Mouse (Mus musculus) kidney, postnatal 10 days (tissue): ENCODE results near the gene Rbfox1.

Source experiments
- DNase-seq: peaks from one replicate; pipeline ENCODE4 v3.0.0; 2021; ENCODE audit warnings: mixed read lengths

Gene Rbfox1

DNA sequence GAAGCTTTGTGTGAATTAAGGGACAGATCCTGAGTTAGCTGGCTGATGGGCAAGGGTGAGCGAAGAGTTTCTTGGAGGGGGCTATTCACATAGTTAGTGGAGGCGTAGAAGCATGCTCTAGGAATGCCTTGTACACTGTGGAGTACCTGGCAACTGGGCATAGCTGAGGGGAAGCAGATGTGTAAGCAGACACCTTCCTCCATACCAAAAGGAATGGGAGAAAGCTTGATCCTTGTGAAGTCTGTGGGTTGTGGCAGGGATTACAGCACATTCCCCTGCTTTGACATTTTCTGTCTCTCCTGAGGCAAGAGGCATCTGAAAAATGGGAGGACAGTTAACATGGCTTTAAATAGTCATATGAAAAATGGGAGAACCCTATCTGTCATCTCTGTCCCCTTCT, 347.8 kb downstream of the Rbfox1 start:
- no peak for DNase-seq

DNA sequence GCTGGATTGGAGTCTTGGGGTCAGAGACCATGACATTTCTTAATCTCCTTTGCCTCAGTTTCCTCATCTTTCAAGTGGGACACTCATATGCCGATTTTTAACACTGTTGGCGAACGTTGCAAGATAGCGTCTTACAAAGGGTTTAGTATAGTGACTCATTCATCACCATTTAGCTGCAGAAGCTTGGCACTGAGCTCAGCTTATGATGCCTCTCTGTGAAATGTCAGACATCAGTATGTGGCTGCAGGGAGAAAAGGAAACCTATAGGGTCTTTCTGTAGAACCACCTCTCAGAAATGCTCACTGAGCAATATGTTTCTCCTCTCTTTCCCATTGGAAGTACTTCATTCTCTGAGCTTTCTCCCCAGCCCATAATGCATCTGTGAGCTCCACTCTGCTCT, 356.2 kb downstream of the Rbfox1 start:
- DNase-seq = no peak

DNA sequence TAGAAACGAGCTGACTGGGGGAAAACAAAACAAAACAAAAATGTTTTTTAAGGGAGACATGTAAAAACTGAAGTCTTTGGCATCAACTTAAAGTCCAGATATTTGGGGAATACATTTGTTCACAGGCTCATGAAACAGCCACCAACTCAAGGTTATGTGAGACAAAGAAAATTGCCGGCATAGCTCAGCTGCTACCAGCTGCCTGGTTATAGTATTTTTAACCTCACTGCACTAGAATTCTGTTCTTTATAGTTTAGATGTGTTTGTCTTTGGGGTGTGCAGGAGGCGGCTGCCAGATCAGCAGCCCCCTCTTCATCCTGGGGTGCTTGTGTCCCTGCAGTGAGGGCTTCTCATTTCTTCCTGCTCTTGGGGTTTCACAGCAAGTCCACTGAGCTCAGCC, 357.3 kb downstream of the Rbfox1 start:
- DNase-seq = no peak

DNA sequence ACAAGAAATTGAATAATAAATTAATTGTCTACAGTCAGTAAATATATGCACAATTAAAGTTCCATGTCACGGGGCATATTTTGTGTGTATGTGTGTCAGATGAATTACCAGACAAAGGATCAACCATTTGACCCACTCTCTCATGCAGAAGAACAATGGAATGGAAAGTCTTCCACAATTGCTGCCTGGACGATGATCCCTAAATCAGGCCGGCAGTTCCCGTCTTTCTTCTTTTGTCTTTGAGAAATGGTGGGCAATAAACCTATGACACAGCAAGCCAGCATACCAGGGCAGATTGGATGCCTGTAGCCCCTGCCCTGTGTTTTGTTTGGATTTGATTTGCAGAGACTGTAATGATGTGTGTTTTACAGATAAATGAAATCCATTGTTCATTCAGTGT, 362.4 kb downstream of the Rbfox1 start:
- no peak for DNase-seq

DNA sequence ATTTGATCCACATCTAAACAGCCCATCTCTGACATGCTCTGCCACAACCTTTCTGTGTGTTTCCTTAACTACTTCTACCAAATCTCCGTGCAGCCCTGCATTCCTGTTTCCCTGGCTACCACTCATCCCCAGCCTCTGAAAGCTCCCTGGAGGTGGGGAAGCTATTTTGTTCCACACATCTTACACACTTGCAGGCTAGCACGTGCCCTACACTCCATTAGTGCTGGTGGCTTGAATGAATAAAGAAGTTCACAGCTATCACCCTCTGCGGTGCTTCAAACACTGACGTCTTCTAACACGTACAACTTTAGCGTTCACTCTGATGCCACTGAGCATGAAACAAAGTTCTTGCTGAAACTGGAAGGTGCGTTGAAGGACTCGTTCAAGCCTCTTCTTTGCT, 379.4 kb downstream of the Rbfox1 start:
- no peak for DNase-seq

DNA sequence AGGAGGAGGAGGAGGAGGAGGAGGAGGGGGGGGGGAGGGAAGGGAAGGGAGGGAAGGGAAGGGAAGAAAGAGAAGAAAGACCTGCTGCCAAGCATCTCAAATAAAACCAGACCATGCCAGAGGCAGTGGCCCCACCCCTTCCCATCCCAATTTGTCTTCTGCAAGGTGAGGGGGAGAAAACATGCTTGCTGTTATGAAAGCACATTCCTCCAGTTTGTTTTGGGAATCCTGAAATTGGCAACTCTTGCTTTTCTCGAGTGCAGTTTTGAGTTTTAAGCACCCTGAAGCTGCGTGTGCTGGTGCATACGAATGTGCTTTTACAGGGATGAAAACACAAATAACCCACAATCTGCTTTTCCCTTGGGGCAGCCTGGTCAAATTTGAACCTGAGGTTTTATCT, 380.5 kb downstream of the Rbfox1 start:
- no peak for DNase-seq

DNA sequence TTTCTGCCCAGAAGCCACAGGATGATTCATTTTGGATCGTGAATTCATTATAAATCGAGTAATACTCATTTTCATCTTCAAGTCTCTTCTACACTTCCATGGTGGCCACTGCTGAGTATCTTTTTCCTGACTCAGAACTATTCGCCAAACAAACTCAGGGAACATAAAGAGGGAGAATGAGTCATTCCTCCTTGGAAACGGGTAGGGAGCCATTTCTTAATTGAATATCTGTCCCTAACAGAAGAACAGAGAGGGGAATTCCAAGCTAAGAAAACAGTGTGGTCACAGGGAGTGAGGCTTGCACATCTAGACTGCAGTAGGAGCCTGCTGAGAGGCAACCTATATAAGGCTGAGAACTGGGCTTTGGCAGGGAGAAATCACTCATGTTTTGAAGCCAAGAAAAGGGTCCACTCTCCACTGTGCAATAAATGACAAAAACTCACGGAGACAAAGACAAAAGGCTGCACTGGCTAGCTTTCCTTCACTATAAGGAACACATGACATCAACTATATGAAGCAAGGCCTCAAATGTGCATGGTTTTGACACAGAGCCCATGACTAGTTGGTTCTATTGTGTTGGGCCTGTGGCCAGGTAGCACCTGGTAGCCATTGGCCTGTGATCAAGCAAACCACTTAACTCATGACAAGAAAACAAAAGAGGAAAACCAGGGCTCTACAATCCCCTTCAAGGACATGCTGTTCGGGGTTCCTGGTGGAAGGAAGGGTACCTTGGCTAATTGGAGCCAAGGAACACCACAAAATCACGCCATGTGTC, 386.6 kb downstream of the Rbfox1 start:
- no peak for DNase-seq

DNA sequence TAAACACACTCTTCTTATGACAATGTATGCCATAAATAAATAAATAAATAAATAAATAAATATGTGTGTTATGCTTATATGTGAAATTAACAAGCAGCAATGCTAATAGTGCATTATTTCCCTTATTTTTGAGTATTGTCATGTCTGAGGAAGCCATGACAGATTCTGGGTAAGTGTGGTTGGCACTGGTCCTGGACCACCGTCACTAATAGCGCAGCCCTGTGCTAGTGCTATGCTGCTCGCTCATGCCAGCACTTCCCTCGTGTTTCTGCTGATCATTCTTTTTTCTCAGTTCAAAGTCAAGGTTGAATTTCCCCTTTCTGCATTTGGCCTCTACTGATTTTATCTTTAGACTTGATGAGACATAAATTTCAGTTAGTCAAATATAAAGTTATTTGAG, 398.3 kb downstream of the Rbfox1 start:
- no peak for DNase-seq

DNA sequence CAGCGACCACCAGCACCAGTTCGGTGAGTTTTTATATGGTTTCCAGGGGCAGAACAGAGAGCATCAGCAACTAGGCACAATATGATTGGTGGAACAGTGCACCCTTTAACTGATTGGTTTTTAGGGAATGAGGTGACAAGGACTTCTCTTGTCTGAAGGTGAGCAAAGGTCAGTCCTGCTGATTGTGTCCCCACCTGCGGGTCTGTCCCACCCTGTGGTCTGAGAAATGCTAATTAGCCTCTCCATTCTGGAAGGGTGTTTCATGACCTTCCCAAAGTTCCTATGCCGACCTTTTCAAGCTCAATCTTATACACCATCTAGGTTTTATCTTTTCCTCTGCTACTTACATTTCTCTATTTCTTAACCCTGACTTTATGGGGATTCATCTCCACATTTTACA, 399.2 kb downstream of the Rbfox1 start:
- no peak for DNase-seq

DNA sequence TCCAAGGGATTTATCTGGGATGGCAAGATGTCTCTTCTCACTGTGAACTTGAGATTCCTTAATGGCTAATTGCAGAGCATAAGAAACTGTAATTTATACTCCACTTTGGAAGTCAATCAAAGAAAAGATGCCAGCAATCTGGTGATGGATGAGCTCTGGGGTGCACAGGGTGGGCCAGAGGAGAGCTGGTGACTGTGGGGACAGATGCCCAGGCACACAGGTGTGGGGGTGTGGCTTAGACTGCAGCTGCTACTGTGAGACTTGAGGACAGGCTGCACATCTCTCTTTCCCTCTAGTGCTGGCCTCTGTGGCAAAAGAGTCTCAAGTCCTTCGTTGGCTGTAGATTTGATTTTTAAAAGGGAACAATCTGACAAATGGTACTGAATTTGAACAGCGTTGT, 402.5 kb downstream of the Rbfox1 start:
- DNase-seq = no peak

DNA sequence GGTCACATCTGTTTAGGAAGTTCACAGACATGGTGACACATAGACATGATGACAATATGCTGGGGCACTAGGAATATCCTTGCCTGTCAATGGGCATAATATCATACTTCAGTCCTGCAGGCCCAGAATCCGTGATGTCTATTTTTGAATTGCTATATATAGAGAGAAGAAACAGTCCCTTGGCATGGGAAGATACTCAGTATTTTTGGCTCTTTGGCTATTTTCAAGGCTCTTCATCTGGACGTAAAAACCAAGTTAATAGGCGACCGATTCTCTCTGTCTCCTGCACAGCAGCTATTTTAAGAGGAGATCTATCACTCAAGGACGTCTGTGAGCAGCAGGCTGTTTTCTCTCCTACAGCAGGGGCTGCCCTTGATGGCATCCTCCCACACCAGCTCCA, 415.0 kb downstream of the Rbfox1 start:
- no peak for DNase-seq

DNA sequence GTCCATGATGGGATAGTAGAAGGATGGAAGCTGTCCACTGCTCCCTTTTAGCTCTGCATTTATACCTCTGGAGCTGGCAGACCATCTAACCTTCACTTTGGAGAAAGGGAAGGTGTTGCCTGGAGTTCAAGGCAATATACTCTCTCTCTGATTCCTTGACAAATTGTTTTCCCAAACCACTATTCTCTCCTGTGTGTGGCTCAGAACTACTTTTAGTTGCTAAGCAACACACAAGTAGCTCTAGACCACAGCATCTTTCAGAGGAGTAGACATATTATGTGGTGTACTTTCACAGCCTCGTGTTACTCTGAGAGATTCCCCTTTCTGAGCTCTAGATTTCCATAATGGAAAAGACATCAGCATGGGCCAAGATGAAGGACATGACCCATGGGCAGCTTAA, 417.9 kb downstream of the Rbfox1 start:
- DNase-seq = no peak

DNA sequence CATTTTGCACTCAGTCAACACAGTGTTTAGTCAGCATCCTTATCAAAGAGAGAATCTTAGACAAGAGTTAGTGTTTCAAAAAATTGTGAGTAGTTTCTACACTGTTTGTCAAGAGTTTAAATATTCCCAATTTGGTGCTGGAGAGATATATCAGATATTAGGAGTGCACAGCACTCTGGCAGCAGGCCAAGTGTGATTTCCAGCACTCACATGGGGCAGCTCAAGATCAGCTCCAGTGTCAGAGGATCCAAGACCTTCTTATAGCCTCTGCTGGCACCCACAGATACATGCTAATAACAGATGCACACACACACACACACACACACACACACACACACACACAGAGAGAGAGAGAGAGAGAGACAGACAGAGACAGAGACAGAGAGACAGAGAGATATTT, 424.8 kb downstream of the Rbfox1 start:
- DNase-seq = no peak

DNA sequence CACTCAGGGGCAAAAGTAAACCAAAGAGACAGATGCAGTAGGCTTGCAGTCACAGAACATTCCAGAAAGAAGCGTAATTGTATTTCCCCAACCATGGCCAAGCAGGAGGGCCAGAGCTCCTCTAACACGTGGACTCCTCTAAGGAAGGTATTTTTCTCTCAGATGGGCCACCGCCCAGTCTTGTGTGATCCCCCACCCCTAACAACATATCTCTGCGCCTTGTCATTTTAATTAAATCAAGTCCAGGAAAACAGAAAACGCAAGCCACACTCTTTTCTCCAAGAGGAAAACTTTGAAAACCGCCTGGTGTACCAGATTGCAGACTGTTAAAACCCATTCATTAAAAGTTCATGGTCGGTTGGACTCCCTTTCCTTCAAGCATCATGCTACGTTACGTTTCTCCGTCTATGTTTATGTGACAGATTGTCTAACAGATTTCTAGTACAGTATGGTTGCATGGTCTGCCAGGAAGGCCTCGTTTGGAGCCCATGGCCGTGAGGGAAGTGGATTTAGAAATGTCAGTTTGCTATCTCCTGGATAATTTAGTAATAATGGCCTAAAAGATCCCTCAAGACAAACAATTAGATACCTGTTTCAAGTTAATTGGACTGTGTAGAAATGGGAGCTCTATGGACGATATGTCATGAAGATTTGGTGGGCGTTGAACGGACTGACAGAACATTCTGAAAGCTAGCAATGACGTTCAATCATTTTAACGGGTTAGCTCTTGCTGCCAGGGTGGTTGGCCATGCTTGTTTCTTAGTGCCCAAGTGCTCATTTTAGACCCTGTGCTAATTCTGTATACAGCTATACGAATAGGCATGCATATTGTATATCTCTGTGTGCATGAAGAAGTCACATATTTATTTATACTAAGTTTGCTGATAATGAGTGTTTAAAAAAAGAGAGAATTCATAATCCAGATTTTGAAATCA, 425.9 kb downstream of the Rbfox1 start:
- no peak for DNase-seq

DNA sequence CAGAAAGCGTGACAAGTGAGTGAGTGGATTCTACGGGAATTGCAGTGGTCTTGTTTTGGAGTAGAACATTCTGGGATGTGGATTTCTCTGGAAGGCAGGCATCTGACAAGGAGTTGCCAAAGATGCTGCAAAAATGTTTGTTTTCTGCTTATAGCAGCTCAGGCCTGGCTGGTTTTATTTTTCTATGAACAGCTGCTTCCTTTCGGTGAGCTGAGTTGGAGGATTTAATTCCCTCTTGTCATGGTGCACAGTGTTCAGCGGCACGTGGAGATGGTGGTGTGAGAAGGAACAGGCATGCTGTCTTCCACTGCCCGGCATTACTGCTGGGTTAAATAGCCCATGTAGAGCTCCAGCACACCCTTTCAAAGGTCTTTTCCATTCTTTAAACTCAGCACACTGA, 428.5 kb downstream of the Rbfox1 start:
- no peak for DNase-seq

DNA sequence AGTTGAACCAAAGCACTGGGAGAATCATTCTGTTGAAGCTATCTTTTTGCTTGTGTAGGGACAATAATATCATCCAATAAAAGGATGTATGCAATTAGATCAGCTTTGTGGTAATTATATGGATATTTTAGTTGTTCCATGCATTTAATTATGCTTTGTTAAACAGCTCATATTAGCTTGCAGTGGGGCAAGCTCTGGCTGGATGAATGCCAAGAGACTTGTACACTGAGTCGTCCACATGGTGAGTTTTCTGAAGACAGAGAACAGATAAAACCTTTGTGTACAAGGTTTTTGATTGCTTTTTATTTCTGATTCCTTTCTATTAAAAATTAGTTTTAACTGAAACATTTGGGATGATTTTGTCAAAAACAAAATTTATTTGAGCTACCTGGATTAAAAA, 439.7 kb downstream of the Rbfox1 start:
- DNase-seq = no peak

DNA sequence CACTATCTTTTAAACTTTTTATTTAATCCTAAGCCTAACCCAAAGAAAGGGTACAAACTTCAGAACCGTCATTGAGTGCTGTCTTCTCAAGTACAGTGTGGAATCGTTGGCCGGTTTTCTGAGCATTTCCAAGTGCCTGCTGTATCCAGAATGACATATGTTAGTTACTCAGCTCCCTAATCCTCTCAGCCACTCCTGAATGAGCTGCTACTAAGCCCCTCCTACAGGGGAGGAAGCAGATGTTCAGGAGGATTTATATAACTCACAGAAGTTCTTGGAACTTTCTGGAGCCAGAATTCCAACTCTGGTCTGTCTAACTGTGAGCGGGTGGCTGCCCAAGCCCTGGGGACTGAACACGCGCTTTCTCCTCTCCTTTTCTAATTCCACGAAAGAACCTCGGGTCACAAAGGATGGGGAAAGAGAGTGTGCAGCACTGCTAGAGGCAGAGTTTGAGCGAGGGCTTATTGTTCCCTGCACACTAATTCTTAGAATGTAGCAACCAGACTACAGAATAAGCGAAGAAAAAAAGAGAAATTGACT, 446.3 kb downstream of the Rbfox1 start:
- no peak for DNase-seq

DNA sequence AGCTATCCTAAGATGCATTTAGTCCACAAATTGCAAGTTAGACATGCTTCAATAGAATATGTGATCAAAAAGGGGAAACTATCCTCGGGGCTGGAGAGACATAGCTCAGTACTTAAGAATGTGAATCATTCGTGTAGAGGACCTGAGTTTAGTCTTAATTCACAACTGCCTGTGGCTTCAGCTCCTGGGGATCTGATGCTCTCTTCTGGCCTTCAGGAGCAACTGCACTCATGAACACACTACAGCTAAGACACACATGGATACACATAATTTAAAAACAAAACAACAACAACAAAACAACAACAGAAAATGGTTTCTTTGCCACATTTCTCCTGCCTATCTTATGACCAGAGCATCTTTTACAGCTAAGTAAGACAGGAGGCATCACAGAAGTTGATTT, 448.1 kb downstream of the Rbfox1 start:
- no peak for DNase-seq

DNA sequence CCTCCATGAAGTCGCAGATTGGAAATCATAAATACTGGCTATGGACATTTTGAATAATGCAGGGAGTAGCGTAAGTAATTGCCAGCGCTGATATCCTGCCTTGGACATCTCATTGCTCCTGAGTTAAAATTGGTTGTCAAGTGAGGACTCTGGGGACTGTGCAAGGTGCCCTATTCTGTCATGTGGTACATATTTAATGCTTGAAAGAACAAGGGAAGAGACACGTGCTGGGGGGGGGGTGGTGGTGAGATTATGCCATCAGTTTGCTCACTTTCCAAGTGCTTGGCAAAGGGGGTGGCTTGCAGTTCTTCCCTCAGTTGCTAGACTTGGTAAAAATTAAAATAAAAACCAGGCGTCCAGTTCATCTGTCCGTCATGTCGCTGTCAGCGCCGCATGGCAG, 462.9 kb downstream of the Rbfox1 start:
- DNase-seq = no peak

DNA sequence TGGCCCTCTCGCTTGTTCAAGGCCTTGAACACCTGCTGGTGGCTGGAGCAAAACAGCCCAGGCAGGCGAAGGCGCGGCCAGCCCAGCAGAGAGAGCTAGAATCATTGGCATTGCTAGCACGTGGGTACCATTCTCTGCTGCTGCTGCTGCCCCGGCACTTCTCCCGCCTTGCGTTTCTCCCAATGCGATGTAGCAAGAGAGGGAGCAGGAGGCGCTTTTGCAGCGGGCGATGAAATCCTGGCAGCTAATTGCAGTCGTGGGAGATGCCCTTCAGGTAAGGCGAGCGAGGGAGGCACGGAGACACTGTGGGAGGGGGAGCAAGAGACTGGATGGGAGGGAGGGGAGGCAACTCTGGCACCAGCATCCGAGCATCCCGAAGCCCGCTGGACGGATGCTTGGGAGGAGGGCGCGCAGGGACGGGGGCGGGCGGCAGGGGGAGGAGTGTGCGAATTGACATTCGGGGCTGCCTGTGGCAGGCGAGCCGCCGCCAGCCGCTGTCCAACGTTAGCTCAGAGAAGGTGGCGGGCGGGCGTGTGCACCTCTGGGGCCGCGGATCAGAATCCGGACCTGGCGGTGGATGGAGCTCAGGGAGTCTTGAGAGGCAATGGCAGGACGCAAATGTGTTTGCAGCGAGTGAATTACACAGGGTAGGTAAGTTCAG, 463.6 kb downstream of the Rbfox1 start:
- DNase-seq = peak; percentile 8

DNA sequence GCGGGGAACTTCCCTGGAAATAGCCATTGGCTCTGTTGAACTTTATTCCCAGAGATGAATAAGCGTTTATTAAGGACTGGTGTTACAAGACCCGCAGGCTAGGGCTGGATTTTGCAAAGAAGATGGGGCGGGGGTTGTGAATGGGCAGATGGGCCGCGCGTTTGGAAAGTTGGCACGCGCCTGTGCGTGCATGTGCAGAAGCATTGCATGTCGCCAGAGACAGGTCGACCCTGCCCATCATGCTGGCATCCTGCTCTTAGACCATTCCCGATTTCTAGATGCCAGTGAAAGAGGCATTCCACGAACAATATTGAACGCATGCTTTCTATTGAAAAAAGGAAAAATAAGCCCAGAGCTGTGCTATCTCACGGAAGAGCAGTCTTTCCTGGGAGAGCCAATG, 464.2 kb downstream of the Rbfox1 start:
- DNase-seq = no peak

DNA sequence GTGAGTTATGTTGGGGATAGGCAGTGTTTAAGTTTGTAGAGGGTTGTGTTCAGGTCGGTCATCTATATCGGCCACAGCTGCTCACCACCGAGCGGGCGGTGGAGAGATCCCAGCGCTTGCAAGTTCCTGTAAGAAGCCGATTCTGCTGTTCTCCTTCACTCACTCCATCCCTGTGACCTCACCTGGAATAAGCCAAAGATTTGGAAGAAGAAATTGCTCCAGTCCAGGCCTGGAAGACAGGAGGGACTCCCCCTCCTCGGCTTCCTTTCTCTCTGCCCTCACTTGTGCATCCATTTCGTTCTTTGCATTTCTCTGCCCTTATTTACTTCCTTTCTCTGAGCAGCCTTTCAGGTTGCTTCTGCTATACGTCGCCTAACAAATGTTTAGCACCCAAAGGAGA, 465.1 kb downstream of the Rbfox1 start:
- DNase-seq = no peak

DNA sequence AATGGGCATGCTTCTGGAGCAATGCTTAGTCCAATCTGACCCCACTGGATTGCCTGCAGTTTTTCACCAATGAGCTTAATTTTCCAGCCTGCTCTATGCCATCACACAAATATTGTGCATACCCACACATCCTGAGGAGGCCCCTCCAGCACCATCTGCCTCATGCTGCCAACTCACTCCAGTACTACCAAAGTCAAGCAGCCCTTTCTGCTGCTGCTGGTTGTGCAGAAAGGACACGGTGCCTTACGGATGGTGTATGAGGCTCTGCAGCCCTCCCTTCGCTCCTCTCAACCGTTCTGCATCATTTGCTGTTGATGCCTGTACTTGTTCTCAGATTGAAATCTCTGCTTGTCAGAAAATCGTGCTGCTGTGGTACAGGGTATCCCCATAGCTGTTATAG, 468.0 kb downstream of the Rbfox1 start:
- DNase-seq = no peak

DNA sequence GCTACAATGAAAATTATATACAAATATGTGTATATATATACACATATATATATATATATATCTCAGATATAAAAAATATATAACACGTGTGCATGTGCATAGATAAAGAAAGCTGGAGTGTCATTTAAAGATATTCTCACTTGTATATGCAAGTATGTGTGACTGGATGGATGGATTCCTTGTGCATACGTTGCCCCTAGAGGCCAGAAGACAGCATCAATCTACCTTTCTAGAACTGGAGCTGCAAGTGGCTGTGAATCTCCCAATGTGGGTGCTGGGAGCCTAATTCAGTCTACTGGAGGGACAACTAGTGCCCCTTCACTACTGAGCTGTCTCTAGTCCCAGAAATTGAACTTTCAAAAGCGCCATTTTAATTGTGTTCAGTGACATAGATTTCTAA, 471.8 kb downstream of the Rbfox1 start:
- DNase-seq = no peak
